Mouse (Mus musculus) forebrain, postnatal 0 days (tissue): ENCODE measurements around the gene Timm8a1. TPM values are rescaled to one million over a fixed set of nuclear protein-coding genes. Genes with fewer than 3 reads are reported as not detected.

ENCODE experiments used
- ATAC-seq: fragments of 200-750 bp; cut with Nextera tagmentation; 2 replicates; pipeline ENCODE4 v1.8.0; 2017; ENCODE audit warnings: mild to moderate bottlenecking, moderate library complexity
- DNase-seq: peaks from one replicate; pipeline ENCODE4 v3.0.0-alpha.2; 2015
- H3K27ac ChIP-seq: fragments of 300-500 bp; sonication (generic); 2 replicates; pipeline ENCODE4 v1.5.1; 2014; ENCODE audit warnings: low read depth, mild to moderate bottlenecking, antibody characterized with exemption, low read length, moderate library complexity, mixed read lengths
- H3K27me3 ChIP-seq: fragments of 300-500 bp; sonication (generic); 2 replicates; pipeline ENCODE4 v1.6.1; 2014; ENCODE audit warnings: mild to moderate bottlenecking, low read length, mixed read lengths; ENCODE audit not compliant: insufficient read depth
- H3K36me3 ChIP-seq: fragments of 300-500 bp; sonication (generic); 2 replicates; pipeline ENCODE4 v1.6.1; 2014; ENCODE audit warnings: mild to moderate bottlenecking, moderate library complexity; ENCODE audit not compliant: insufficient read depth
- H3K4me1 ChIP-seq: fragments of 300-500 bp; sonication (generic); 2 replicates; pipeline ENCODE4 v1.6.1; 2014; ENCODE audit warnings: antibody characterized with exemption; ENCODE audit not compliant: insufficient read depth
- H3K4me2 ChIP-seq: fragments of 300-500 bp; sonication (generic); 2 replicates; pipeline ENCODE4 v1.6.1; 2014; ENCODE audit warnings: low read depth, mild to moderate bottlenecking, moderate library complexity
- H3K4me3 ChIP-seq: fragments of 300-500 bp; sonication (generic); 2 replicates; pipeline ENCODE4 v1.5.1; 2014; ENCODE audit warnings: low read depth, low read length, mixed read lengths
- H3K9ac ChIP-seq: fragments of 300-500 bp; sonication (generic); 2 replicates; pipeline ENCODE4 v1.6.1; 2014; ENCODE audit warnings: mild to moderate bottlenecking
- H3K9me3 ChIP-seq: fragments of 300-500 bp; sonication (generic); 2 replicates; pipeline ENCODE4 v1.6.1; 2016; ENCODE audit warnings: low read length
- CTCF ChIP-seq: sonication (generic); IDR thresholded peaks from 2 replicates; pipeline ENCODE4 v1.5.1; 2016; ENCODE audit warnings: antibody characterized with exemption, control low read depth, low read depth
- WGBS: fragments of 180-500 bp; shearing (Covaris S2); extraction: QIAGEN DNeasy Blood & Tissue Kit; methylation state at CpG from one replicate; pipeline ENCODE4 v1.1.7; 2014; 5-methylcytosine and 5-hydroxymethylcytosine counted together
- polyA plus RNA-seq: library from polyadenylated mRNA; unstranded; fragments of >200 nt; fragmentation: Nextera tagmentation; extraction: Ambion mirVana; gene quantifications from 2 replicates; pipeline ENCODE4 v1.2.1, GENCODE M21; 2015
- total RNA-seq: library from RNA; depleted of rRNA; stranded (reverse); fragments of >200 nt; gene quantifications from 2 replicates; pipeline ENCODE4 v1.2.3, GENCODE M21; 2014; rRNA removed

The Timm8a1 gene
- total RNA-seq (18.3 and 18.5 TPM in 2 replicates), polyA plus RNA-seq (45.5 and 55.2 TPM in 2 replicates)

- H3K4me3 ChIP-seq: peak within 1 kb of the TSS; percentile 48
- peak within 1 kb of the TSS; percentile 56 for H3K4me2 ChIP-seq
- H3K9ac ChIP-seq: peak within 1 kb of the TSS; percentile 47
- no peaks in the 10 kb centered on the region for H3K9me3 ChIP-seq
- peak within 1 kb of the TSS; percentile 69 for H3K27ac ChIP-seq
- H3K36me3 ChIP-seq: no peaks in the 10 kb centered on the region
- peak; percentile 96 for ATAC-seq
- DNase-seq: peak; percentile 68
- 30% methylated on average over 48 of the region's 61 CpGs for WGBS
- no peaks in the 10 kb centered on the region for H3K27me3 ChIP-seq
- H3K4me1 ChIP-seq: no peaks in the 10 kb centered on the region
- no peak for TF ChIP-seq CTCF
These were observed at the start of gene Timm8a1 for GRCm38 (mm10) chrX:134541145-134541954. TSS of gene Timm8a1 (minus strand) at chrX:134541865.

- H3K36me3 ChIP-seq: no peaks in the 10 kb centered on the region
- no peaks in the 10 kb centered on the region for H3K27me3 ChIP-seq
- no peaks in the 10 kb centered on the region for H3K9me3 ChIP-seq
- H3K9ac ChIP-seq: no peak overlapping the region
- H3K4me3 ChIP-seq: no peak overlapping the region
- ATAC-seq (no peak), DNase-seq (no peak)
- H3K4me2 ChIP-seq: no peak overlapping the region
- WGBS: 65% methylated on average over 5 of the region's 5 CpGs
- TF ChIP-seq CTCF: no peak
- no peak overlapping the region for H3K27ac ChIP-seq
- 0 out of 2 replicates have a peak, but pooled peaks cover 3% of the 10 kb centered on the region for H3K4me1 ChIP-seq
These were observed 48.2 kb upstream of the Timm8a1 start for GRCm38 (mm10) chrX:134589836-134590235.

- Histone ChIP-seq H3K9me3 (no peaks in the 10 kb centered on the region), H3K9ac (no peak overlapping the region), H3K36me3 (no peaks in the 10 kb centered on the region), H3K27me3 (no peaks in the 10 kb centered on the region), H3K27ac (no peak overlapping the region), H3K4me1 (0 out of 2 replicates have a peak, but pooled peaks cover 3% of the 10 kb centered on the region), H3K4me3 (no peak overlapping the region), H3K4me2 (no peak overlapping the region)
- no peak for TF ChIP-seq CTCF
- DNase-seq (no peak), ATAC-seq (no peak)
- 82% methylated on average over 3 of the region's 3 CpGs for WGBS
These were observed 47.3 kb upstream of the Timm8a1 start for GRCm38 (mm10) chrX:134588997-134589396.

DNA sequence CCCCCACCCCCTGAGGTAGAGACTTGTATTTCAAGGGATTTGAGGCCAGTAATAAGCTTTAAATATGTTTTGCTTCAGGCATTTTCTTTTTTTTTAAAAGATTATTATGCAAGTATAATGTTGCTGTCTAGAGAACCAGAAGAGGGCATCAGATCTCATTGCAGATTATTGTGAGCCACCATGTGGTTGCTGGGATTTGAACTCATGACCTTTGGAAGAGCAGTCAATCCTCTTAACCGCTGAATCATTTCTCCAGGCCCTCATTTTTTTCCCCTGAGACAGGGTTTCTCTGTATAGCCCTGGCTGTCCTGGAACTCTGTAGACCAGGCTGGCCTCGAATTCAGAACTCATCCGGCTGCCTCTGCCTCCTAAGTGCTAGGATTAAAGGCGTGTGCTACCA is 46.6 kb upstream of the Timm8a1 start:
- Histone ChIP-seq H3K4me1 (0 out of 2 replicates have a peak, but pooled peaks cover 3% of the 10 kb centered on the region), H3K9me3 (no peaks in the 10 kb centered on the region), H3K27me3 (no peaks in the 10 kb centered on the region), H3K4me2 (no peak overlapping the region), H3K4me3 (no peak overlapping the region), H3K27ac (no peak overlapping the region), H3K9ac (no peak overlapping the region), H3K36me3 (no peaks in the 10 kb centered on the region)
- TF ChIP-seq CTCF: no peak
- ATAC-seq: no peak
- DNase-seq: no peak
- WGBS: 78% methylated on average over 4 of the region's 4 CpGs

DNA sequence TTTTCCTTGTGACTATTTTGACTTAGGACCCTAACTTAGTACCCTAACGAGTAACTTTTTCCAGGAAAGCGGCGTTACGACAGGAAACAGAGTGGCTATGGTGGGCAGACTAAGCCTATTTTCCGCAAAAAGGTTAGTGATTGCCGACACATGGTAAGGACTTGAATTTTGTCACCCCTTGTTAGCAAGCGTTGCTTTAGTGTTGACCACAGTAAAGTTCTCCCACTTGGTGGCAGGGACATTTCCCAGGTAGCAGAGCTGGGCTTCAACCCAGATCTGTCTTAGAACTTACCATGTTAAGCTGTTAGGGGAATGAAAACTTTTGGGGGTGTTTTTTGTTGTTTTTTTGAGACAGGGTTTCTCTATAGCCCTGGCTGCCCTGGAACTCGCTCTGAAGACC is 44.8 kb upstream of the Timm8a1 start:
- Histone ChIP-seq H3K9ac (peak overlapping the region; percentile 56), H3K36me3 (no peaks in the 10 kb centered on the region), H3K27me3 (no peaks in the 10 kb centered on the region), H3K4me1 (0 out of 2 replicates have a peak, but pooled peaks cover 3% of the 10 kb centered on the region), H3K9me3 (no peaks in the 10 kb centered on the region), H3K27ac (peak overlapping the region; percentile 80; the same call in 1 of the 2 replicates), H3K4me2 (peak overlapping the region; percentile 50), H3K4me3 (peak overlapping the region; percentile 43)
- ATAC-seq (no peak), DNase-seq (no peak)
- TF ChIP-seq CTCF: no peak
- WGBS: 44% methylated on average over 8 of the region's 8 CpGs

DNA sequence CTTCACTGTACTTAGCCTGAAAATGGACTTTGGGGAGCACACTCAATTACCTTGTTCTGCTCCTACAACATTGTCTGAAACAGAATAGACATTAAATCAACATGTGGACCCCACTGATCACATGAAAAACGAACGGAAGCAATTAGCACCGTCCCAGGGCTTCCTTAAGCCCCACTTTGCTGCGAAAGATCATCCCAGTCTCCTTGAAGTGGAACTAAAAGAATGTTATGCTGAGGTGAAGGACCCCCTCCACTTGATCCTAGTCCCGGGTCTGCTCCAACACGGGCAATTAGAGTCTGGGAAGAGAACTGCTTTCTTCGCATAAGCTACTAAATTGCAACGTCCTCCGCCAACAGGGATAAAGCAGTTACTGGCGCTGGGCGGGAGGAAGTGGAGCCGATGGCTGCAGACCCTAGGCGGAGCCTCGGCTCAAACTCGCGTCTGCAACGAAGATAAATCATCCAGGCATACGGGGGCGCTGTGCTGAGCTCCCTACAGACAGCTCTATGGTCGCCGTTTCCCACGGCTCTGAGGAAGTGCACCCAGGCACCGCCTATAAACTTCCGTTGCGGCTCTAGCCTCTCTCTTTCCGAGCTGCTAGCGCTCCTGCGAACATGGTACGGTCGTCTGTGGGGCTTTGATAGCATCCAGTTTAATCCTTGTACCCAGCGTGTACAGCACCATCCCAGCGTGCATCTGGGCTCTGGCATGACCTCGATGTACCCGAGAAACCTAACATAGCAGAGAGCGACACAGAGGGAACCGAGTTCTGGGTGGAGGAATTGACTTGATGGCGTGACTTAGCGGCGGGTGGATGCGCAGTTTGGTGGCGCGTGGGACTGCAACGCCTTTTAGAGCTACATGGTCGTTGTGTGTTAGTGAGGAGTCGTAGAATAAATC is 43.7 kb upstream of the Timm8a1 start, which contains the start of gene Rpl36a:
Gene Rpl36a, plus strand, starts transcription at position 552 of the 900 bp plus-strand sequence.
- Histone ChIP-seq H3K9ac (peak within 1 kb of the TSS; percentile 56), H3K27me3 (no peaks in the 10 kb centered on the region), H3K27ac (peak within 1 kb of the TSS; percentile 80), H3K4me2 (peak within 1 kb of the TSS; percentile 50), H3K4me1 (0 out of 2 replicates have a peak, but pooled peaks cover 3% of the 10 kb centered on the region), H3K4me3 (peak within 1 kb of the TSS; percentile 43), H3K36me3 (no peaks in the 10 kb centered on the region), H3K9me3 (no peaks in the 10 kb centered on the region)
- TF ChIP-seq CTCF: peak; percentile 63
- DNase-seq: peak; percentile 93
- peak; percentile 98 for ATAC-seq
- WGBS: 24% methylated on average over 45 of the region's 45 CpGs
